Mouse (Mus musculus) frontal cortex, adult (tissue): ENCODE measurements around the gene Mmp14.

ENCODE experiments used
- ATAC-seq: cut with Nextera tagmentation; 2 replicates; pipeline ENCODE4 v1.9.2; 2017; ENCODE audit warnings: mild to moderate bottlenecking, moderate library complexity, mixed read lengths; ENCODE audit not compliant: low TSS enrichment

The Mmp14 gene

DNA sequence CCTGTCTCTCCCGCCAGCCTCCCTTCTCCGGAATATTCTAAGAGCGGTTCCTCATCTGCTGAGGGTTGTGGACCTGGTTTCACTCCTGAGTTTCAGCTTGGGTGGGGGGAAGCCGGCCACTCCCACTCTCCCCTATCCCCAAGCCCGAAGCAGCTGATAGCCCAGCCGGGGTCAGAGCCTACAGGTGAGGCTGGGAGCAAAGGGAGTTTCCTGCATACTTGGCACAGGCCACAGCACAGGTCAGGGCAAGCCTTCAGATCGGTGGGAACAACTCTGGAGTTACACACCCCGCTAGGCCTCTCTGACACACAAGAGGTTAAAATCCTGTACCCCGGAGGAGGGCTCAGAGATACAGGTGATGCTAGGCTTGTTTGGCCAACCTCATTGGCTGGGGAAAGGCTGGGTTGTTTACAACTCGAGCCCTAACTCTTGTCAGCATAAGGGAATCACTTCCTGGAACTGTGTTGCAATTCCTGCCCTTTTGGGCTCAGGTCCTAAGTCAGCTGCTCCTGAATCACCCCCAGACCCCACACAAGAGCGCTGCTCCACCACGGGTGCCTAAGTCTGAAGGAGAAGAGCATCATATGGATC lies 2.6 kb downstream of the Mmp14 start:
- no peak for ATAC-seq

DNA sequence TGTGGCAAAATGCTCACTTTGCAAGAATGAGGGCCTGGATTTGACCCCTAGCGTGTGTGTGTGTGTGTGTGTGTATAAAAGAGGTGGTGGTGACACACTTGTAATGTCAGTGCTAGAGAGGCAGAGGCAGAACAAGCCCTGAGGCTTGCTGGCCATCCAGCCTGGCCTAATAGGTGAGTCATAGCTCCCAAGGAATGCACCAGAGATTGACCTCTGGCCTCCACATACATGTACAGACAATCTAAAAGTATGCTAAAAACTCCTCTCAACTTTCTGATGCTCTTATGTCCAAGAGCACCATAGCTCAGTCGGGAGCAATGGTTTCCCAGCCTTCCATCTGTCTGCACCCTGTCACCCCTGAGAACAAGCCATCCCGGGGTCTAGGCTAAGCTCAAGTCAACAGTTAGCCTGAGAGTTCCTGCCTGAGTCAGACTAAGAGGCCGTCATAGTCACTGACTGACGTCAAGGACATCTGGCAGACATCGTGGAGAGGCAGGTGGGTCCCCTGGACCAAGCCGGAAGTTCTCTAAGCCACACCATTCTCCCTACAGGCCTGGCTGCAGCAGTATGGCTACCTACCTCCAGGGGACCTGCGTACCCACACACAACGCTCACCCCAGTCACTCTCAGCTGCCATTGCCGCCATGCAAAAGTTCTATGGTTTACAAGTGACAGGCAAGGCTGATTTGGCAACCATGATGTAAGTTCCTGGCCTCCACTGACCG lies 3.9 kb downstream of the Mmp14 start:
- no peak for ATAC-seq

DNA sequence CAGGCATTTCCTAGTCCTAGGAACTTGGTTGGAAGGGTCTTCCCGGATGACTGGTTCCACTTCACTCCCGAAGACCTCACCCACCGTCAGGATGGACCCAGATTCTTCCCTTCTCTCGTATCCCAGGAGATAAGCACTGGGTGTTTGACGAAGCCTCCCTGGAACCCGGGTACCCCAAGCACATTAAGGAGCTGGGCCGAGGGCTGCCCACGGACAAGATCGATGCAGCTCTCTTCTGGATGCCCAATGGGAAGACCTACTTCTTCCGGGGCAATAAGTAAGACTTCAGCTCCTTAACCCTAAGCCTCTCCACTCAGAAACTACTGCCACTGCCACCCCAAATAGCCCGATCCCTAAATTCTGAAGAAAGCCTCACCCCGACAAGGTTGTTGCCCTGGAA lies 7.7 kb downstream of the Mmp14 start:
- ATAC-seq, result no peak

DNA sequence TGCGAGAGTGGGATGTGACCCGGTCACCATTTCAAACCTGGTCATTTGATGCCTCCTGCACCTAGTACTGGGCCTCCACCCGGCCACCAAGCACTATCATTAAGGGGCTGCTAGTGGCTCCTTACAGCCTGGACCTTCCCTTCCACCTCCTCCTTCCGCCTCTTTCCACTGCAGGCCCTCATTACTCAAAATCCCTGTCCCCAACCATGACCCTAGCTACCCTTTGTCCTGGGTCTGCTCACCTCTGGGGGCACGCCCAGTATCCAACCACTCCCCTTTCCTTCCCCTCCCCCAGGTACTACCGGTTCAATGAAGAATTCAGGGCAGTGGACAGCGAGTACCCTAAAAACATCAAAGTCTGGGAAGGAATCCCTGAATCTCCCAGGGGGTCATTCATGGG lies 8.2 kb downstream of the Mmp14 start:
- no peak for ATAC-seq

DNA sequence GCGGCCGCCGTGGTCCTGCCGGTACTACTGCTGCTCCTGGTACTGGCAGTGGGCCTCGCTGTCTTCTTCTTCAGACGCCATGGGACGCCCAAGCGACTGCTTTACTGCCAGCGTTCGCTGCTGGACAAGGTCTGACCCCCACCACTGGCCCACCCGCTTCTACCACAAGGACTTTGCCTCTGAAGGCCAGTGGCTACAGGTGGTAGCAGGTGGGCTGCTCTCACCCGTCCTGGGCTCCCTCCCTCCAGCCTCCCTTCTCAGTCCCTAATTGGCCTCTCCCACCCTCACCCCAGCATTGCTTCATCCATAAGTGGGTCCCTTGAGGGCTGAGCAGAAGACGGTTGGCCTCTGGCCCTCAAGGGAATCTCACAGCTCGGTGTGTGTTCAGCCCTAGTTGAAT lies 9.1 kb downstream of the Mmp14 start:
- ATAC-seq, result no peak

DNA sequence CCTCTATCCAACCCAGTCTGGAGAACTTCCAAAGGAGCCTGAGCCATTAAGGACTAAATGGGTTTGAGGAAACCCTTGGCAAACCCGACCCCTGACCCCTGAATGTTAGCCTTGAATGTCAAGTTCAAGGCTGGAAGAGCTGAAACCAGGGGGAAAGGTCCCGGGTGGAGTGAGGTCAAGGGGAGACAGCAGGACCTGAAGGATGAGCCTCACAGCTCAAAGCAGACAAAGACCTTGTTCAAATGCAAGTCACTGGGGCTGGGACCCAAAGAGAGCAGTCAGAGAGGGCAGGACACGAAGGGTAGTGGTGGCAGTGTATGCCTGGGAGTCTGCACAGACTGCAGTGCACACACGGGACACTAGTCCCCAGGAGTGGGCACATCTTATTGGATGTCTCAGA lies 10.0 kb downstream of the Mmp14 start:
- ATAC-seq, result no peak

DNA sequence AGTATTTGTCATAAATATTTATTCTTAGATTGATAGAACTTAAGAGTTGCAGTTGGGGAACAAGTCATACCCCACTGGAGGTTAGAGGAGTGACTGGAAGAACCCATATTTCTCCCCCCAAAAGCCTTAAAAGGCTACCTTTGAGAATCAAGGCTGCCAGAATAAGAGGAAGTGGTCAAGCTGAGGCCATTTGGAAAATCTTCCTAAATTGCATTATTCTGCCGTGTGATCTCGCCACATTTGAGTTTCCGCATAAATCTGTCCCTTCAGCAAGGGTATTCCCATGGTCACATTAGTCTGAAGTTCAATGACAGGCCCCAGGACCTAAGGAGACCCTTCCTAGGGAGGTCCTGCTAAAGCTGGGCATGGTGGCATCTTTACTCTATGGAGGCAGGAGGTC lies 11.1 kb downstream of the Mmp14 start:
- ATAC-seq, result no peak

DNA sequence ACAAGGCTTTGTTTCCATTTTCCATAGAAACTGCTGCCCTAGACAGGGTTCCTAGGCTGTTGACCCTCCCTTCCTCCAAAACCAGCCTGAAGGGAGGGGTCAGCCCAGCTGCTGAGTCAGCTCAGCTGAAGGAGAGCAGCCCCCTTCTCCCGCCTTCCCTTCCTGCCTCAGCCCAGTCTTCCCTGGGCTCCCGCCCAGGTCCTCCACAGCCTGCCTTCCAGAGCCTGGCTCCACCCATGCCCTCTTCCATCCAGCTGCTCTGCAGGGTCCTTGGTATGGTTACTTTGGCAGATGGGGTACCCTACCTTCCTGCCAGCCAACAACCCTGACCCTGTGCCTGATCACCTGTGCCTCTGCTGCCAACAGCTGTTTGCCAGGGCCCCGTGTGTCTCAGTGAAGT lies 11.8 kb downstream of the Mmp14 start:
- no peak for ATAC-seq

DNA sequence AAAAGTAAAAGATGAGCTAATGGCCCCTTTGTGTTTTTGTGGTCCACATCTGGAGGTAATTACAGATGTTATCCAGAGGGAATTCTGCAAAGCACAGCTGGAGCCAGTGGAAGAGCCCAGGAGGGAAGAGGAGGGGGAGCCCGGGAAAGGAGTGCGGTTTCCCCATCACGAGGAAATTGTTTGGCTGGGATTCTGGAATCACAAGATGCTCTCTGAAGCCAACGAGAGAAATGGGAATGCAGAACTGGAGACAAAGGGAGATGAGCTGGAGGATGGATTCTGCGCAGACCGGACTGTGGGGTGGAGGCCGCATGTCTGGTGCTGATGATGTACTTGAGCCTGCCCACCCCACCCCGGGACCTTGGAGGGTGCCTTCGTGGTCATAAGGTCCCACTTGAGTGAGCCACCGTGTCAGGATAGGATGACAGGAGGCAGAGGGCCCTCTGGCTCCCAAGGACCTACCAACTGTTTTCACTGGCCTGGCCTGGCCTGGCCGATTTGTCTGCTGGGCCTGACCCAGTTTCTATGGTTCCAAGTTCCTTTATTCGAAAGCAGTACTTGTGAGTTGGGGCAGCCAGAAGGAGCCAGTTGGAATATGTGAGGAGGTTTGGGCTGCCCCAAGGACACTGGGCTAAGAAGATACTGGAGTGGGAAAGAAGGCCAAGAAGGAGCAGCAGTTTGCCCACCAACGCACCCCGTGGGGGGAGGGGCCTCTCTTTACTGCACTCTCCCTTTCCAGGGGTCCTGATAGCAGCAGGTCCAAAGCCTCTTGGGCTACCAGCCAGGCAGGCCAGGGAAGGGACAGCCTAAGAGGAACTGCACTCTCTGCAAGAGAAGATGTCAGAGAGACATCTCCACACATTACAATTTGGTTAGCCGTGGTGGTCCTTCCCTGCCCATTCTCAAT lies 12.6 kb downstream of the Mmp14 start:
- ATAC-seq, result peak; percentile 23; the same call in 1 of the 2 replicates

DNA sequence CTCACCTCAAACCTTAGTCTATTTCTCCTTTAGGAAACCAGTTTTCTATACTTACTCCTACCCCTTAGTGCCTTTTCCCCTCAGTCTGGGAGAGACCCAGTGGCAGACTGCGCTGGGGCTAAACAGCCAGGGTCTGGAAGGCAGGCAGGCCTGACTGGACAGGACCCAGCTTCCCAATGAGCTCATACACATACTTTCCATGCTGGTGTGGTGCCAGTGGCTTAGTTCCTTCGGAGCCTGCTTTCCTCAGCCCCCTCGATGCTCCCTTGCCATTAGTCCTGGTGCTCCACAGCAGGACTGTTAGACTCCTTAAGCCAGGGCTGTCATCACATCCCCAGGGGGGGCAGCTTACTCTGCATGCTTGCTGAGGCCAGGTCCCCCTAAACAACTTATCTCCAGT lies 14.1 kb downstream of the Mmp14 start:
- ATAC-seq, result no peak

DNA sequence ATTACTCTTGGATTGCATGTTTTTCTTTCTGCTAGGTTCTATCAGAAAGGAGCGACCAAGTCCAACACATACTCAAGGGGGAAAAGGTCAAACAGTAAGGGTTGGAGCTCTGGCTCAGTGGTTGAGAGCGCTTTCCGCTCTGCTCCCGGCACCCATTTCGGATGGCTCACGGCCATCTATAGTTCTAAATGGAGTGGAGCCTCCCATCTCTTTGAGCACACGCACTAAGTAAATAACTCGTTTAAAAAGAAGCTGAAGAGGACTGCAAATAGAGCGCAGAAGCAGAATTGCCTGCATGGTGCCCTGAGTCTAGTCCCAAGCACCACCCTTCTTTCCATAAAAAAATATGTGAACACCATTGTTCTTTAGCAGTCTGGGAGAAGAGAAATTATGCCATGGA lies 22.2 kb downstream of the Mmp14 start:
- ATAC-seq, result no peak

DNA sequence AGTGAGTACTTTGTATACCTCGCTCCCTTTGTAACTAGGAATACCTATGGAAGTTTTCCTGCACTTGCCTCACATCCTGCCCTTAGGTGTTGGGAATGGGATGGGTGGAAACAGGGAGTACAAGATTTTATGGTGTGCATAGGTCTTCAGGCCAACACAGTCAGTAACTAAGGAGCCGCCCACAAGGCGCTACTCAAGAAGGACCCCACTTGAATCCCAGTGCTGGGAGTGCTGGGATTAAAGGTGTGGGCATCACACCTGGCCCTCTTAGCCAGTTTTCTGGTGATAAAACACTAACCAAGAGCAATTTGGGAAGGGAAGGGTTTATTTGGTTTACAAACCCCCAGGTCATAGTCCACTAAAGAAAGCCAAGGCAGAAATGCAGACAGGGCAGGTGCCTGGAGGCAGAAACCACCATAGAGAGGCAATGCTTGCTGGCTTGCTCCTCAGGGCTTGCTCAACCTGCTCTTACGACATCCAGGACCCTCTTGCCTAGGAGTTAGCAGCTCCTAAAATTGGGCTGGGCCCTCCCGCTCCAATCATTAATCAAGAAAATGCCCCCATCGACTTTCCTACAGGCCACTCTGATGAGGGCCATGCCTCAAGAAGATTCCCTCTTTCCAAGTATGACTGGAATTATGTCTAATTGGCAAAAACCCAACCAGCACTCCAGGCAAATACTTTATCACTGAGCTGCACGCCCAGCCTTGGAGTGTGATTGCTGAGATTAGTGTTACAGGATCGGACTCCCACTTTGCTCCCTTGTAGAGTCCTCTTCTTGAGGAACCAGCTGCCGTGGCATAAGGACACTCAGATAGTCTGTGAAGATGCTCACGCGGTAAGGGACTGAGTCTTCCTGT lies 23.5 kb downstream of the Mmp14 start:
- ATAC-seq, result no peak

DNA sequence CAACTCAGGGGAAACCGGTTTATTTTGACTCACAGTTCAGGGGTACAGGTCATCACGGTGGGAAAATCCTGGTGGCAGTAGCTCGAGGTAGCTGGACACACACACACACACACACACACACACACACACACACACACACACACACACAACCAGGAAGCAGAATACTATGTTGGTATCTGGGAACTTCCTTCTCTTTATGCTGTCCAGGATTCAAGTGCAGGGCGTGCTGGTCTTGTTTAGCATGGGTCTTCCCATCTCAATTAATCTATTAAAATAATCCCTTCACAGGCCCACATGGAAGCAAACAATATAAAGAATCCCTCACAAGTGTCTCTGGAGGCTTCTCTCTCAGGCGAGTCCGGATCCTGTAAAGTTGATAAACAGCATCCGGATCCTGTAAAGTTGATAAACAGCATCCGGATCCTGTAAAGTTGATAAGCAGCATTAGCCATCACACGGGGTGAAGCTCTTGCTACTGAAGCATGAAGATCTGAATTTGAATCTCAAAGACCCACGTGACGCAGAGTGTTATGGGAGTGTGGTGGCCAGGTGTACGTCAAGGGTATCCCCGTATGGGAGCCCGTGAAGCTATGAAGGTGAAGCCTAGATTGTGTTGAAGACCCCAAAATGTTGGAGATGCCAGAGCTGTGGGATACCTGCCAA lies 26.6 kb downstream of the Mmp14 start:
- no peak for ATAC-seq

DNA sequence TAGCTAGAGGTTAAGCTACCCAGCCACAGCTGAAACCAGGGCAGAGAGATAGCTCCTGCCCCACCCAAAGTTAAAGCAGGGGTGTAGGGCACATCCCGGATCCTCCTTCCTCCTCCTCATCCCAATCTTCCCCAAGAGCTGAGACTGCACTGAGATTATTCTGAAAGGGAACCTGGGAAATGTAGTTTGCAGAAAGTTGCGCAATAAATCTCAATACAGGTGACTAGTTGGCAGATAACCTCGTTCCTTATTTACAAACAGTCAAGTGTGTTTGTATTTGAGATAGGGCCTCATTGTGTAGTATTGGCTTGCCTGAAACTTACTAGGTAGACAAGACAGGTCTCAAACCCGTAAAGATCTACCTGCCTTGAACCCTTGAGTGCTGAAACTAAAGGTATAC lies 30.7 kb downstream of the Mmp14 start:
- no peak for ATAC-seq

DNA sequence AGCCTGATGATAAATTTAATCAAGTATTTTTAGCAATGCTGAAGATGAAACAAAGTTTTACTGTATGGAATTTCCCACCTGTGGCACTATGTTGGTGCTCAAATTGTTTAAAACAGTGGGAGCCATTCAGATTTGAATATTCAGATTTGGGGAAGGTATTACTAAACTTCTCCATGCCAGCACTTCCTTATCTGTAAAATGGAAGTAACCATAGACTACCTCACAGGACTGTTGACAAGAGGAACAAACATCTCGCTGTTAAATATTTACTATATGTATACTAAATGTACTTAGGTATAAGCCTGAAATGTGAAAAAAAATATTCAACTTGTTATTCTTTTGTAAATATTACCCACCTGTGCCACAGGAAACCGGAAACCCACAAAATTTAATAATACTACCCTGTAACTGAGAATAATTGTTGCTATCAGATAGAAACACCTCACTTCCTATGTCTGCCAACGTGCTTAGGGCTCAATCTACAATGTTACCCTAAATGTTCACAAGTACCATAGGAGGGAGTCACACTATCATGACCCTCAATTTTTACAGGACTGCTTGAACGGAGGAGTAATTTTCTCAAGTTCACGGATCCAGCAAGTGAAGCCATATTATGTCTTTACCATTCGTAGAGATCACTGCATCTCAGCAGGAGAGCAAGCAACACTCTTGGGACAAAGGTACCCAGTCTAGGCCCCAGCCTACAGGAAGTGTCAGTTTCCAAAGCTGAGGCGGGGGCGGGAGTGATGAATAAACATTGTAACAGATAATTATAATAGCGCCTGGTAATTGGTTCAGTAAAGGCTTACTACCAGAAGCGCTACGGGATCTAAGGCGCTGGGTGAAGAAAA lies 31.9 kb downstream of the Mmp14 start:
- ATAC-seq, result peak; percentile 51

DNA sequence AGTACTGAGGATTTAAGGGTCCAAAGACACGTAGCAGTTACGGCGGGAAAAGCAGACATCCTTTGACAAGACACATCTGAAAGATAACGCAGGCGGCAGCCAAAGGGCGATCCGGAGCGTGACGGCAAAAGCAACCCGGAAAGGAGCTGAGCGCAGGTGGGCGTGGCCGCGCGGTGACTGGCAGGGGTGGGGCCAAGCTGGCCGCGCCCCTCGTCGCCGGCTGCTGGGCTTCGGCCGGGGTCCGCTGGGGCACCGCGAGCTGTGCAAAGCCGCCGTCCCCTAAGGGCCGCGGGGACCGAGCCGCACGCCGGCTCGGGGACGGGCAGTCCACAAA lies 32.5 kb downstream of the Mmp14 start, which contains the start of gene Lrp10:
Lrp10 (plus strand) TSS at position 179 of the 334 bp plus-strand sequence.
- peak; percentile 96 for ATAC-seq

DNA sequence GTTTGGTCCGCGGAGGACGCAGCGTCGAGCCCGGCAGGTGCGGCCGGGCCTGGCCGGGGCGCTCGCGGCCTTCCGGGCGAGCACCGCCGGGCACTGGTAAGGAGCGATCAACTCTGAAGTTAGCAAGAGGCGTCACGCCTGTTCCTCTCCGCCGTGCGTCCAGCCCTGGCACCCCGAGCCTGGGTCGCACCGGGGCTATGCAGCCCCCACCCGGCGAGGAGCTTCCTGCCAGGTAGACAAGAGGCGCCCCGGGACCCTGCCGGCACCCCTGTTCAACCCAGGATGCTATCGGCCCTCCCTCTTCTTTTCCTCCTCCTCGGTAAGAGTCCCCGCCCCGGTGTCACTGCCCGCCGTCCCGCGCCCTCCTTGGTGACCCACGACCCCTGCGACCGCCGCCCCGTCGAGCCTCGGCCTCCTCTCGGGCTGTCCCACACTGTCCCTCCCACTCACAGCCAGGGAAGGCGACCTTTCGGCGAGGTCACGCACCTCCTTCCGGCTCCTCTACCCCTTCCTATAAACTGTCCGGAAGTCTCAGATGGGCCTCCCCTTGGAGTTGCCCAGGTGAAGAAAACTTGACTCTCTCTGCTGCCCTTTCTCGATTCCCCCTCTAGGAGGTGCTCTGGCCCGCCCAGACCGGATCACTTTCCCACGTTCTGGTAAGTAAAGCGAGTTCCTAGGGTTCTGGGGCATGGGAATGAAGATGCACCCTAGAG lies 33.0 kb downstream of the Mmp14 start:
- peak; percentile 68 for ATAC-seq

DNA sequence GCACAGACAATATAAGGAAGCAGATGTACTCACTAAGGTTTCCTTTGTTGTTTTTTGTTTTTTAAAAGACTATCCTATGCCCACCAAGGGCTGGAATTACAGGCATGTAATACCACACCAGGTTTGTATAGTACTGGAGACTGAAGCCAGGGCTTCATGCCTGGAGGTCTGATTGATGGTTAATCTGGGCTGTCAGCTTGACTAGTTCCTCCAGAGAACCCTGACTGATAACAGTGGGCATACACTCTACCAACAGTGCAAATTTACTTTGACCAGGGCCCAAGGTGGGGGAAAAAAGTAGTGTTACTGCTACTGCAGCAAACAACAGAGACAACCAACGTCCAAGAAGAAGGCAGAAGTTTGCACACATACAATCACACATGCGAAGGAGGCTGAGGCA lies 40.1 kb downstream of the Mmp14 start:
- ATAC-seq, result no peak

DNA sequence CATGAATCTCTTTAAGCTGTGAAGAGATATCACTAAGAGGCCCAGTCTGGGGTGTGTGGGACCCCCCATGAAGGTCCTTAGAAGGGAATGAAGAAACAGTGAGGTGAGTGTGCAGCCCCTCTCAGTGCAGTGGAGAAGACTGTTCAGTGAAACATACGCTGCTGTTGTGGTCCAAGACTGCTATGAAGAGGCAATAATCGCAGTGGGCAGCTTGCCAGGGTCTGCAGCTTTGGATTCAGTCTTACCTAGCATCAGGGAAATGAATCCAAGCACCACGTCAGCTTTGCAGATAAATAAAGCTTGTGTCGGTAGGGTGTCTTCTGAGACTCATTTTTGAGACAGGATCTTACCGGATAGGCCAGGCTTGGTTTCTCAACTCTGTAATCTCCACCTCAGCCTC lies 41.3 kb downstream of the Mmp14 start:
- no peak for ATAC-seq

DNA sequence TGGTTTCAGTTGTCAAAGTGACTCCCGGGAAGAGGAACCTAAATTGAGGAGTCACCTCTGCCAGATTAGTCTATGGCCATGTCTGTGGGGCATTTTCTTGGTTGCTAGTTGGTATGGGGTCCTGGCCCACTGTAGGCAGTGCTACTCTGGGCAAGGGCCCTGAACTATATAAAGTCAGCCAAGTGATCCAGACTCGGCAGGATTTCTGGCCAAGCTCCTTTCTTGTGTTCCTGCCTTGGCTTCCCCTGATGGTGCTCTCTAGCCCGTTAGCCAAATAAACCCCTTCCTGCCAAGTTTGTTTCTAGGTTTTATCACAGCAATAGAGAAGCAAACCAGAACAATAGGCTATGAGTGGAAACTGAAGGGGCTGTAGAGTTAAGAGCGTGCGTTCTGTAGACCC lies 43.3 kb downstream of the Mmp14 start:
- no peak for ATAC-seq
